Mouse (Mus musculus): Measurements from ENCODE around the gene Poll.

- no peak for TF ChIP-seq CTCF (conservative IDR thresholded peaks at IDR 0.05; ENCODE audit: low read length)
- TF ChIP-seq POU5F1 (IDR thresholded peaks at IDR 0.05; ENCODE audit: borderline replicate concordance, low read length), result no peak
Measured at GRCm38 (mm10) chr19:45607479-45607878, 47.1 kb upstream of the Poll start.
